Mouse (Mus musculus): ENCODE results near the gene Ap1m1. TPM values are rescaled to one million over a fixed set of nuclear protein-coding genes. Genes with fewer than 3 reads are reported as not detected.

Gene Ap1m1
- total RNA-seq, 2 experiments from 2014 or later = 85.8 to 96.2 TPM

- DNase-seq (ENCODE audit: extremely low spot score in 1 of 2, low spot score in 1 of 2) = peak in 1 of 2 experiments; percentile 51
Observed at GRCm38 (mm10) chr8:72257171-72257901, 17.5 kb downstream of the Ap1m1 start.

DNA sequence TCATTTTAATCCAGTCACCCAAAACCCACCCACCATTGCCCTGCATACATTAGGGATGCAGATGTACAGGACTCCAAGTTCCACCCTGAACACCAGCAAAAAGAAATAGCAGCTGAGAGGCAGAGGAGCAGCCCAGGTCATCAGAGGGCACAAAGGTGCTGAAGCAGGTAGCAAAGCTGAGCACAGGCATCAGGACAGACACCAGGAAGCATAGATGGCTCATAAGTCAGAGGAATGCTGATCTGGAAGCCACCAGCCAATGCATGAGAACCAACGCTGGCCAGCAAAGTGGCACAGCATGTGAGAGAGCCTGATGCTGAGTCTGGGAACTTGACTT is 18.1 kb downstream of the Ap1m1 start:
- DNase-seq (ENCODE audit: extremely low spot score in 1 of 2, low spot score in 1 of 2) = no peak

DNA sequence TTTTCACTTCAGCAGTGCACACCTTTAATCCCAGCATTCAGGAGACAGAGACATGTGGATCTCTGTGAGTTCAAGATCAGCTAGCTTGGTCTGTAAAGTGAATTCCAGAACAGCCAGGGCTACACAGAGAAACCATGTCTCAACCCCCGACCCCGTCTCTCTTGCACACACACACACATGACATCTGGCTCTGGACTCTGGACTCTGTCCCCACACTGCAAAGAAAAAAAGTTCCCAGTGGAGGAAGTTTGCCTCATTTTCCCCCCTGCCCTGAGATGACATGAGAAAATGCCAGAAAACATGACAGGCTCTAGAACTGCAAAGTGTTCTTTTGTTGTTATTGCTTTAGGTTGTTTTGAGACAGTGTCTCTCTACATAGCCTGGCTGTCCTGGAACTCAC is 20.0 kb downstream of the Ap1m1 start:
- no peak for DNase-seq (ENCODE audit: extremely low spot score in 1 of 2, low spot score in 1 of 2)

- no peak for DNase-seq (ENCODE audit: extremely low spot score in 1 of 2, low spot score in 1 of 2)
Observed at GRCm38 (mm10) chr8:72260585-72260984, 20.8 kb downstream of the Ap1m1 start.

- DNase-seq (ENCODE audit: extremely low spot score in 1 of 2, low spot score in 1 of 2) = peak in 1 of 2 experiments; percentile 26
Observed at GRCm38 (mm10) chr8:72261019-72261418, 21.2 kb downstream of the Ap1m1 start.

DNA sequence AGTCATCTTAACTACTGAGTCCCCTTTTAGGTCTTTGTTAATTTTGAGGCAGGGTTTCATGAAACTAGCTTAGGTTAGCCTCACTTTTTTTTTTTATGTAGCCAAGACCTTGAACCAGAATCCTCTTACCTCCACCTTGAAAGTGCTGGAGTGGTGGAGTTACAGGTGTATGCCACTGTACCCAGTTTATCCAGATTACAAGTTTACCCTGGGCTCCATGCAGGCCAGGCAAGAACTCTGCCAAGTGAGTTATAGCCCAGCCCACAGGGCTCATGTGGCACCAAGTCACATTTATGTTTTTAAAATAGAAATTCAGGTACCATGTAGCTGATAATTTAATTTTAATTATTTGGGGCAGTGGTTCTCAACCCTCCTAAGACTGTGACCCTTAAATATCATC is 21.6 kb downstream of the Ap1m1 start:
- DNase-seq (ENCODE audit: extremely low spot score in 1 of 2, low spot score in 1 of 2) = no peak

DNA sequence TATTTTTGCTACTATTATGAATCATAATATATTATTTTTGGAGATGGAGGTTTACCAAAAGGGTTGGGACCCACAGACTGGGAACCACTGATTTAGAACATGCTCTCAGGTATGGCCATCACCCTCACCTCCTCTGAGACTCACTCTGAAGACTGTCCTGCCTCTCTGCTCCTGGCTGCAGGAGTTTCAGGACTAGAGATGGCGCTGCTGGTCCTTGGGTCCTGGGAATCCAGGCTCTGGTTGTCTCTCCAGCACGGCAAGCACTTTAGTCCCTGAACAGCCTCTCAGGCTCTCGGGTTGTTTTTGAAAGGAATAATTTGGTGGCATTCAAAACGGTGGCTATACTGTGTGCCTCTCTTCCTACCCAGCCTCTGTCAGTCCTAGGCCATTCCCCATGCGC is 22.1 kb downstream of the Ap1m1 start:
- no peak for DNase-seq (ENCODE audit: extremely low spot score in 1 of 2, low spot score in 1 of 2)

DNA sequence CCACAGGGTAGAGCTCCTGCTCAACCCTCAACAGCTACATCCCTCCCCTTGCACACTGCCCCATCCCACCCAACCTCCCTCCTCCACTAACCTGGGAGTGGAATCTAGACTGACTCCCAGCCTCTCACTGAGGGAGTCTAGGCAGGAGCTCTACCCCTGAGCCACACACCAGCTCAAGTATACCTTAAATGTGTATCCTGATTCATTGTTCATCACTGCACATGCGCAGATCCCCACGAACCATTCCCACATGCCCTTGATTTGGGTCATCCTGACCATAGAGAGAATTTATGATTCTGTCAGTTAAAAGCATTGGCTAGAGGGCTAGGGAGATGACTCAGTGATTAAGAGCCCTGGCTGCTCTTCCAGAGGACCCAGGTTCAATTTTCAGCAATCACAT is 22.9 kb downstream of the Ap1m1 start:
- no peak for DNase-seq (ENCODE audit: extremely low spot score in 1 of 2, low spot score in 1 of 2)

DNA sequence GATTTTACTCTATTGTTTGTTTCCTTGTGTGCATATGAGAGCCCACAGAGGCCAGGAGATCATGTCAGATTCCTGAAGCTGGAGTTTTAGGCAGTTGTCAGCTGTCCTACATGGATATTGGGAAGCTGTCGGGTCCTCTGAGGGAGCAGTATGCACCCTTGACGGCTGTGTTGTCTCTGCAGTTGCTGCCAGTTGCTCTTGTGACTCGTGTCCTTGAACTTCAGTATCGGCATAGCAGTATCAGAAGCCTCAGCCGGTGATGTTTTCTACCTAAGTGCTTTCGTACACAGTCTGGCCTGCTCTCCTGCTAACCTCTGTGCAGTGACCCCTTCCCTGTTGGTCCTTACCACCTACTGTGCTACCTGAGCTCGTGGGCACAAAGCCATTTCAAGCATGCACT is 23.6 kb downstream of the Ap1m1 start:
- DNase-seq (ENCODE audit: extremely low spot score in 1 of 2, low spot score in 1 of 2) = no peak

DNA sequence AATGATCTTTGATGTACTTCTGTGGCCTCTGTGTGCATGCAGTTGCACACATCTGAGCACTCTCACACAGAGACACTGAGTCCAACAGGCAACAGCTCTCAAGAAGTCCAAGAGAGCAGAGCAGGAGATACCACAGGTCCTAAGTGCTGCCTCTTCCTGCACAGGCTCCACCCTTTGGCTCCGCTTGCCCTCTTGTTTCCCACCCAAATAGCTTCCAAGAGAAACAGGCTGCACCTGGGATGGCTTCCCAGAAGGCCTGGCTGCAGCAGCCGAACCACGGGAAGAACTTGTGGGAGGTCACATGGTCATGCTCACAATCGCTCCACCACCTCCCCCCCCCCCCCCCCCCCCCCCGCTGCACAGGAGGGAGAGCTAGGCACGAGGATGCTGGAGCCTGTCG is 25.5 kb downstream of the Ap1m1 start:
- no peak for DNase-seq (ENCODE audit: extremely low spot score in 1 of 2, low spot score in 1 of 2)

DNA sequence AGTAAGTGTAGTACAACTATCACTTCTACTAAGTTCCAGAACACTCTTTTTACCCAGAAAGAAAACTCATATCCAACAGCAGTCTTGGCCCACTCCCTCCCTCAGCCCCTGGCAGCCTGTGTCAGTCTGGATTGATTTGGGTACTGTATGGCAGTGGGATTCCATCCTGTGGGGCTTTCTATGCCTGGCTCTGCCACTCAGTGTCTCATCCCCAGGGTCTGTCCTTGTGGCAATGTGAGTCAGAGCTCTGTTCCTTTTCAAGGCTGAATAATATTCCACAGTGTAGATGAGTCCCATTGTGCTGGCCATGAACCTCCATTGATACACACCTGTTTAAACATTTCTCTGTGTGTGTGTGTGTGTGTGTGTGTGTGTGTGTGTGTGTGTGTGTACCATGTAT is 26.9 kb downstream of the Ap1m1 start:
- no peak for DNase-seq (ENCODE audit: extremely low spot score in 1 of 2, low spot score in 1 of 2)

DNA sequence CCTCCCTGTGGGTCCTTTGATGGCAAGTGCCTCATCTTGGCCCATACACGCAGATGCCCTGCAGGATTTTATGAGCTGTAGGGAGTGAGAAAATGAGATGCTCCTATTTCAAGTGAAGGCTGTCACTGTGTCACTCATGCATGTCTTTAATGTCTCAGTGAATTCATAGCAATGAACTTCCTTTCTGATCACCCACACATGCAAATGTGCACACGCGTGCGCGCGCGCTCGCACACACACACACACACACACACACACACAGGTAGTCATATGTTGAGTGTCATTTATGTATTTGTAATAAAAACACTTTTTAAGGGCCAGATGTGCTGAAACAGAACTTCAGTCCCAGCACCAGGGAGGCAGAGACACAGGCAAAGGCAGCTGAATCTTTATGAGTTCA is 27.3 kb downstream of the Ap1m1 start:
- no peak for DNase-seq (ENCODE audit: extremely low spot score in 1 of 2, low spot score in 1 of 2)

DNA sequence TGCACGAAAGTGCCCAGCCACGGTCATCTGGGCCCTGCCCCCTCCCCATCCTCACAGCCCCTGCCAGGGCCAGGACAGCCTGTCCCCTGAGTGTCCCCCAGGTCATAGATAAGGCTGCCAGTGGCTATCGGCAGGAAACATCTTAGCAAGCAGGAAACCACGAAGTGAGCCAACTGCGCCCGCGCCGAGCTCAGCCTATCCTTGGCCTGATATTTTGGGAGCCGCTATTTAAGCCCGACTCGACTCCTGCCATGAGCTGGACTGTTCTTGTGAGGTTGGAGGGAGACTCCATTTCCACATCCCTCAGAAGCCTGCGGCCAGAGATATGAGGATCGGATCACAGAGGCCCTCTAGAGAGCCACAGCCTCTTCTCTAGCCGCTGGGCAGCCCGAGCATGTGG is 28.5 kb downstream of the Ap1m1 start:
- DNase-seq (ENCODE audit: extremely low spot score in 1 of 2, low spot score in 1 of 2) = no peak

DNA sequence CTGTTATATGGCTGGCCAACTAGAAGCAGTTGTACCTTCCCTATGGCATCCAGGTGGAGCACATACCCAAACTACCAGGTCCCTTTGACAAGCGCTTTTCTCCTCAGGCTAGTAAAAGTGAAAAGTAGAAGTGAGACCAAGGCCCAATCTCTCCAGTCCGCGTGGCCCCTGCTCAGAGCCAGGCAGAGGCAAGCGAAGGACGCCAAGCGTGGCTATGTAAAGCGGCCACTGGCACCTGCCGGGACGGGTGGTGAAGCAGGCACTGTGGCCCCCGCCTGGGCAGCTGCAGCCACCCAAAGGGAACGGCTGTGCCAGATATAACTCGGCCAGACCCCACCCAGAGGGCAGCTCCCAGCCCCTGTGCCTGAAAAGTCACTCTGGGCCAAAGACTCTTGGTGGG is 30.8 kb downstream of the Ap1m1 start:
- no peak for DNase-seq (ENCODE audit: extremely low spot score in 1 of 2, low spot score in 1 of 2)

GRCm38 (mm10) chr8:72271051-72271660 is 31.3 kb downstream of the Ap1m1 start:
- no peak for DNase-seq (ENCODE audit: extremely low spot score in 1 of 2, low spot score in 1 of 2)

- no peak for DNase-seq (ENCODE audit: extremely low spot score in 1 of 2, low spot score in 1 of 2)
Observed at GRCm38 (mm10) chr8:72271691-72272090, 31.9 kb downstream of the Ap1m1 start.

DNA sequence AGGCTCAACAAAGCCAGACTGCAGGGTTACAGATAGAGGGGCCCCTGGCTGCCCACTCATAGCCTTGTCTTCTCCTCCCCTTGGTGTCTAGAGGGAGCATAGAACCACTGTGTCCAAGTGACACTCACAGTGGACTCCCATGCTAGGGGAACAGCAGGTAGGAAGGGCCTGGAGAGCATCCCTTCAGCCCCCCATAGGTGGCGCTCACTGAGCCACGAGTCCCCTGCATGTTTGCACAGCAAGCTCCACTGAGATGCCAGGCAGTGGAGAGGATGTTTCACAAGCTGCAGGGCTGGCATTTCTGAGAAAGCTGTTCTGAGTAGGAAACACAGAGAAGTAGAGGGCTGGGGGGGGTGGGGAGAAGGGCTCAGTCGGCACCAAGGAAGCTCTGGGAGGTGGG is 32.5 kb downstream of the Ap1m1 start:
- peak; percentile 49 to 54 for DNase-seq (ENCODE audit: extremely low spot score in 1 of 2, low spot score in 1 of 2)

GRCm38 (mm10) chr8:72273111-72273770 is 33.4 kb downstream of the Ap1m1 start:
- DNase-seq (ENCODE audit: extremely low spot score in 1 of 2, low spot score in 1 of 2) = no peak

GRCm38 (mm10) chr8:72273807-72274206 is 34.0 kb downstream of the Ap1m1 start:
- no peak for DNase-seq (ENCODE audit: extremely low spot score in 1 of 2, low spot score in 1 of 2)

DNA sequence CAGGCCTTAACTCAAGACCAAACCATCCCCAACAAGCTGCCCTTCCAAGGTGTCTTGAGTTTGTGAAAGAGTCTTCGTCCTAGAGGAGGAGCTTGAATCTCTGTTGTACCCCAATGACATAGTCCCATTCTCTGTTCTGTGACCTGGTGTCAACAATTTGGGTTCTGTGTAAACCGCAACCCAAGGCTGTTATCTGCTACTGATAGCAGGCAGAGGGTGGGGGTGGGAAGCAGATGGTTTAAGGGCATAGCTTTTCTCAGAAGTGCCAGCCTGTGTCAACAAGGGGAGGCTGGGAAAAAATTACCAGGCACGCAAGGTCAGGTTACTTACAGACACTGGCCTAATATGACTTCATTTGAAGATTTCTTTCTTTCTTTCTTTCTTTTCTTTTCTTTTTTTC is 37.4 kb downstream of the Ap1m1 start:
- no peak for DNase-seq (ENCODE audit: extremely low spot score in 1 of 2, low spot score in 1 of 2)

GRCm38 (mm10) chr8:72279151-72279550 is 39.3 kb downstream of the Ap1m1 start:
- no peak for DNase-seq (ENCODE audit: extremely low spot score in 1 of 2, low spot score in 1 of 2)

GRCm38 (mm10) chr8:72281634-72282033 is 41.8 kb downstream of the Ap1m1 start:
- no peak for DNase-seq (ENCODE audit: extremely low spot score in 1 of 2, low spot score in 1 of 2)

Data from layer of hippocampus, postnatal 25 days (tissue).